Mouse (Mus musculus) frontal cortex, postnatal 25 days (tissue): ENCODE data around the gene Ube2v1.

Experiments
- DNase-seq, 2 experiments: peaks; one replicate each; pipeline ENCODE4 v3.0.0; 2022; ENCODE audit warnings: low spot score in 2 of 2

The Ube2v1 gene

GRCm38 (mm10) chr2:167631591-167632448 lies at the start of gene Ube2v1:
Gene Ube2v1 (minus strand): TSS chr2:167632095.
- DNase-seq = peak; percentile 90

GRCm38 (mm10) chr2:167680657-167681056 lies 48.8 kb upstream of the Ube2v1 start:
- no peak for DNase-seq

GRCm38 (mm10) chr2:167679902-167680430 lies 48.1 kb upstream of the Ube2v1 start:
- DNase-seq = peak; percentile 70 to 73

GRCm38 (mm10) chr2:167678600-167678999 lies 46.7 kb upstream of the Ube2v1 start:
- DNase-seq = no peak

GRCm38 (mm10) chr2:167675120-167675909 lies 43.4 kb upstream of the Ube2v1 start:
- no peak for DNase-seq

GRCm38 (mm10) chr2:167672212-167672685 lies 40.4 kb upstream of the Ube2v1 start:
- no peak for DNase-seq

GRCm38 (mm10) chr2:167671101-167671633 lies 39.3 kb upstream of the Ube2v1 start:
- no peak for DNase-seq

- DNase-seq = no peak
These were observed 37.5 kb upstream of the Ube2v1 start for GRCm38 (mm10) chr2:167669398-167669797.

- DNase-seq = no peak
These were observed 36.5 kb upstream of the Ube2v1 start for GRCm38 (mm10) chr2:167668426-167668825.

GRCm38 (mm10) chr2:167665972-167666713 lies 34.2 kb upstream of the Ube2v1 start:
- no peak for DNase-seq

- no peak for DNase-seq
These were observed 30.8 kb upstream of the Ube2v1 start for GRCm38 (mm10) chr2:167662713-167663112.

GRCm38 (mm10) chr2:167661270-167662203 lies 29.6 kb upstream of the Ube2v1 start, which contains the start of gene Gm20431:
Gene Gm20431 (minus strand): TSS chr2:167661496.
- peak; percentile 85 to 89 for DNase-seq

GRCm38 (mm10) chr2:167660611-167660971 lies 28.7 kb upstream of the Ube2v1 start:
- DNase-seq = no peak

GRCm38 (mm10) chr2:167659847-167660610 lies 28.1 kb upstream of the Ube2v1 start:
- no peak for DNase-seq

- no peak for DNase-seq
These were observed 27.4 kb upstream of the Ube2v1 start for GRCm38 (mm10) chr2:167659177-167659846.

GRCm38 (mm10) chr2:167658712-167659111 lies 26.8 kb upstream of the Ube2v1 start:
- DNase-seq = no peak

GRCm38 (mm10) chr2:167657973-167658372 lies 26.1 kb upstream of the Ube2v1 start:
- no peak for DNase-seq

- DNase-seq = no peak
These were observed 25.0 kb upstream of the Ube2v1 start for GRCm38 (mm10) chr2:167656629-167657478.
